Mouse (Mus musculus) kidney, adult 2 months (tissue): Measurements from ENCODE around the gene Daxx. TPM values are rescaled to one million over a fixed set of nuclear protein-coding genes. Genes with fewer than 3 reads are reported as not detected.

ENCODE experiments used
- DNase-seq: peaks from one replicate; pipeline ENCODE4 v3.0.0; 2021
- H3K27ac ChIP-seq: fragments of 200-500 bp; 2 replicates; pipeline ENCODE4 v1.5.1; 2012; ENCODE audit warnings: low read depth, low read length, control low read depth, inconsistent platforms; ENCODE audit not compliant: insufficient read depth
- H3K27me3 ChIP-seq: fragments of 200-500 bp; replicated peaks from 2 replicates; pipeline ENCODE4 v1.6.1; 2012; ENCODE audit warnings: mild to moderate bottlenecking, moderate library complexity, low read length, inconsistent platforms; ENCODE audit not compliant: control insufficient read depth, insufficient read depth
- H3K36me3 ChIP-seq: fragments of 200-500 bp; 2 replicates; pipeline ENCODE4 v1.6.1; 2012; ENCODE audit warnings: mild to moderate bottlenecking, moderate library complexity, low read length, inconsistent platforms; ENCODE audit not compliant: control insufficient read depth, insufficient read depth
- H3K4me1 ChIP-seq: fragments of 200-500 bp; 2 replicates; pipeline ENCODE4 v1.6.1; 2011; ENCODE audit warnings: low read length; ENCODE audit not compliant: control insufficient read depth, insufficient read depth
- H3K4me3 ChIP-seq: fragments of 200-500 bp; 2 replicates; pipeline ENCODE4 v1.5.1; 2011; ENCODE audit warnings: mild to moderate bottlenecking, low read depth, low read length, control low read depth; ENCODE audit not compliant: insufficient read depth
- CTCF ChIP-seq: fragments of 200-500 bp; conservative IDR thresholded peaks from 2 replicates; pipeline ENCODE4 v1.5.1; 2011; ENCODE audit warnings: low read depth, mild to moderate bottlenecking, control low read depth, low read length, moderate library complexity, mixed read lengths; ENCODE audit not compliant: insufficient read depth, insufficient read length
- POLR2A ChIP-seq: fragments of 200-500 bp; IDR thresholded peaks from one replicate; pipeline ENCODE4 v1.6.1; 2011; ENCODE audit warnings: low read depth, low read length, control low read depth
- WGBS: fragments of 180-500 bp; shearing (Covaris S2); methylation state at CpG from one replicate; pipeline ENCODE4 v1.1.7; 2018; 5-methylcytosine and 5-hydroxymethylcytosine counted together
- polyA plus RNA-seq: library from polyadenylated mRNA; depleted of rRNA; stranded (reverse); fragments of >200 nt; gene quantifications from 2 replicates; pipeline ENCODE4 v1.2.3, GENCODE M21; 2012

The Daxx gene
- polyA plus RNA-seq, 1 experiment = 35.0 TPM

DNA sequence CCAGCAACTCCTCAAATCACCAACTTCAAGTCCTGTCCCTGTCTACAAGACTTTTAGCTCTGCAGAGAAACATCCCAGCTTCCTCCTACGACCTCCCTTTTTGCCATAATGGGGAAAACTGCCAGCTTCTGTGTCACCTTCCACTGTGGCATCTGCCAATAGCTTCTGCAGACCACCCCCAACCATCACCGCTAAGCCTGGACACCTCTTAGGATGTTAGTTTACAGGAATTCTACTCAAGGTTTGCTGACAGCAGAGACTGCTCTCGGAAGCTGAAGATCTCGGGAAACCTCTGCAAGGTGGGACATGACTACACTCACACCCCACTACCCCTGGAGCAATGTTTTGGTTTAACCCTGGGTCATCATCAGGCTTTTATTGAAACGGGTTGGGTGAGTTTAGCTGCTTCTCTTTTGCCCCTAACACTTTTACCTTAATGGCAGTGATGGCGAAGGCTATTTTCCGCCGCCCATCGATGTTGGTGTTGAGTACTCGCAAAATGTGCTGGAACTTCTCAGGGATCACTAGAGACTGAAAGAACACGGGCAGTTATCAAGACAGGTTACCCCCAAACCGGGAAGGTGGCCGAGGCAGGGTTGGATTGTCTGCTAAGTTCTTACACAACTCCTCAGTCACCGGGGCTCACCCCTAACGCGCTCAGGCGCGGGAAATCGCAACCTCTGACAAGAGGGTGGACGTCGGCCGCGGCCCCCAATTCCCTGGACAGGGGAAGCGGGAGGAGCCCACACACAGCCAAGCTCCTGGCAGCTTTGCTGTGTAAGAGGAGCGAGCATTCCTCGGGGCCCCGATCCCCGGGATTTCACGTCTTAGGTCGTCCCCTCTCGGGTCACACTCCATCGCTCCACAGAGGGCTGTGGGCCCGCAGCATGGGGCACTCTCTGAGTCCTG is 45.7 kb downstream of the Daxx start:
- DNase-seq = no peak
- no peaks in the 10 kb centered on the region for H3K27me3 ChIP-seq
- no peak for TF ChIP-seq POLR2A
- no peak for TF ChIP-seq CTCF
- peaks cover 16% of the 10 kb centered on the region; the same call in 1 of the 2 replicates for H3K4me1 ChIP-seq
- peak overlapping the region; percentile 65 for H3K4me3 ChIP-seq
- 1% methylated on average over 33 of the region's 33 CpGs for WGBS
- H3K27ac ChIP-seq = peak overlapping the region; percentile 78
- no peaks in the 10 kb centered on the region; the same call in 1 of the 2 replicates for H3K36me3 ChIP-seq

DNA sequence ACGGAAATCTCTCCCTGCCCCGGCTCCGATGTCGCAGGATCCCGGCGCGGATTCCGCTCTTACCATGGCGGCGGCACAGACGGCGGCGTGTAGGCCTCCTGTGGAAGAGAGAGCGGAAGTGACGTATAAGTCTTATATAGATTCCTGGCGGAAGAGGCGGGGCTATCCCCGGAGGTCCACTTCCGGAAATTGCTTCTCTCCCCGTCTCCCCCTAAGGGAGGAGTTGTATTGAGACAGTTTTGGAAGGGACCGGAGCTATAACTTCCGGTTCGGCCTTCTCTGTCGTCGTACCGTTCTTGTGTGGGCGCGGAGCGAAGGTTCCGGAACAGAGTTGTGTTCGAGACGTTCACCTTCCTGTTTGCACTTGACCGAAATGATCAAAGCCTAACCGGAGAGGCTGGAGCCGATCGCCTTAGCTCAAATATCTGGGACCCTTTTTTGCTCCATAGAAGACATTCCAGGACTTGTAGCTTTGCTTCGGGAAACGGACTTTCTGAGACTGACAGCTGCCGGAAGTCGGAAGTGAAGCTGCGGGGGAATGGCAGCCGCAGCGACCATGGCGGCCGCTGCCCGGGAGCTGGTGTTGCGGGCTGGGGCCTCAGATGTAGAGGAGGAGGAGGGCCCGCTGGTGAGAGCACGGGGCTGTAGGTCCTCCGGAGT is 46.5 kb downstream of the Daxx start, which contains the start of the genes Vps52 and Rps18:
Gene Vps52, plus strand, starts transcription at position 258 of the 660 bp plus-strand sequence.
Gene Rps18, minus strand, starts transcription at position 447 of the 660 bp plus-strand sequence.
- TF ChIP-seq CTCF (no peak), POLR2A (peak; percentile 81)
- Histone ChIP-seq H3K4me1 (peaks cover 16% of the 10 kb centered on the region; the same call in 1 of the 2 replicates), H3K36me3 (no peaks in the 10 kb centered on the region; the same call in none of the 2 replicates), H3K27me3 (no peaks in the 10 kb centered on the region), H3K4me3 (peak within 1 kb of the TSS; percentile 95), H3K27ac (peak within 1 kb of the TSS; percentile 98)
- DNase-seq = peak; percentile 99
- WGBS = under 1% methylated on average over 50 of the region's 50 CpGs

DNA sequence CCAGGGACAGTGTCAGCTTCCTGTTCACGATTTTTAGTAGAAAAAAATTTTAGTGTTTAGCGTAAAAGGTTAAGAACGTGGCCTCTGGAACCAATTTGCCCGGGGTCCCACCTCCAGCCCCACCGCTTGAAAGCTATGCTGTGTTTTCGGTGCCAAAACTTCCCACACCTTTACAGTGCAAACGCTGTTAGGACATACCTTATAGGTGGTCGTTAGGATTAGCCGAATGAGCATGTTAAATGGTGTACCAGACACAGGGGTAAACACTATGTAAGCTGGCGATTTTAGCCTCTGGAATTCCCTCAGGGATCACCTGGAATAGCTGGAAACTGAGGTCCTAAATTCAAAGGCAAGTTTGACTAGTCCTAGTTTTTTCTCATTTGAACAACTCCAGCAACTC is 47.1 kb downstream of the Daxx start:
- Histone ChIP-seq H3K27ac (peak overlapping the region; percentile 98; the same call in 1 of the 2 replicates), H3K4me3 (peak overlapping the region; percentile 95), H3K36me3 (no peaks in the 10 kb centered on the region; the same call in none of the 2 replicates), H3K27me3 (no peaks in the 10 kb centered on the region), H3K4me1 (peaks cover 16% of the 10 kb centered on the region; the same call in 1 of the 2 replicates)
- no peak for DNase-seq
- no peak for TF ChIP-seq CTCF
- TF ChIP-seq POLR2A = no peak
- WGBS = 5% methylated on average over 10 of the region's 10 CpGs

DNA sequence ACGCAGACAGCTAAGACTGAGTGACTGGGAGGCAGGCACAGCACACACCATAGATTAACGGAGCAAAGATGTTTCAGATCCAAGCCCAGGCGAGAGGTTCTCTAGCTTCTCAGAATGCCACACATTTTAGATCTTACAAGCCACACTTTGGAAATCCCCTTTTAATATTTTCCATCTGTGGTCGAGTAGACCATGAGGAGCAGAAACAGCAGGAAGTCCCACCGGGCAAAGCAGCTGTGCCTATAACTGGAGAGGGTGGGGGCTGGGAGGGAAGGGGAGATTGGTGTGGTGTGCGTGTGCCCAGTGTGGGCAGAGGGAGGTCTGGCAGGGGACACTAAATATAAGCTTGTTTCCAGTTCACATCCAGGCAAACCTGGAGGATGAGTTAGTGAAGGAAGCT is 48.3 kb downstream of the Daxx start:
- WGBS = 88% methylated on average over 6 of the region's 6 CpGs
- no peak for TF ChIP-seq POLR2A
- no peak for TF ChIP-seq CTCF
- Histone ChIP-seq H3K4me3 (no peak overlapping the region), H3K36me3 (no peaks in the 10 kb centered on the region; the same call in none of the 2 replicates), H3K27me3 (no peaks in the 10 kb centered on the region), H3K4me1 (peaks cover 16% of the 10 kb centered on the region; the same call in 1 of the 2 replicates), H3K27ac (no peak overlapping the region)
- DNase-seq = no peak

DNA sequence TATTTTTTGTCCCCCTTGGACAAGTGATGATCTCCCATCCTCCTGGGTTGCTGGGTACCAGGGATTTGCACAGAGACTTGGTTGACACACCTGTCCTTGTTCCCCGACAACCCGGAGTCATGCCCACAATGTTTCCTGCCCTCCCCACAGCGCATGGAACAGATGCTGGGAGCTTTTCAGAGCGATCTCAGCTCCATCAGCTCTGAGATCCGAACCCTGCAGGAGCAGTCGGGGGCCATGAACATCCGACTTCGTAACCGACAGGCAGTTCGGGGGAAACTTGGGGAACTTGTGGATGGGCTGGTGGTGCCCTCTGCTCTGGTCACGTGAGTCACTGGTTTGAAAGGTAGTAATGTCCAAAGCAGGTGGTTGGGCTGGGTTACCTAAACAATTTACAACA is 49.2 kb downstream of the Daxx start:
- Histone ChIP-seq H3K4me3 (no peak overlapping the region), H3K27me3 (no peaks in the 10 kb centered on the region), H3K27ac (no peak overlapping the region), H3K36me3 (no peaks in the 10 kb centered on the region; the same call in none of the 2 replicates), H3K4me1 (peaks cover 11% of the 10 kb centered on the region; the same call in 1 of the 2 replicates)
- TF ChIP-seq POLR2A = no peak
- no peak for TF ChIP-seq CTCF
- DNase-seq = no peak
- WGBS = 94% methylated on average over 11 of the region's 11 CpGs

DNA sequence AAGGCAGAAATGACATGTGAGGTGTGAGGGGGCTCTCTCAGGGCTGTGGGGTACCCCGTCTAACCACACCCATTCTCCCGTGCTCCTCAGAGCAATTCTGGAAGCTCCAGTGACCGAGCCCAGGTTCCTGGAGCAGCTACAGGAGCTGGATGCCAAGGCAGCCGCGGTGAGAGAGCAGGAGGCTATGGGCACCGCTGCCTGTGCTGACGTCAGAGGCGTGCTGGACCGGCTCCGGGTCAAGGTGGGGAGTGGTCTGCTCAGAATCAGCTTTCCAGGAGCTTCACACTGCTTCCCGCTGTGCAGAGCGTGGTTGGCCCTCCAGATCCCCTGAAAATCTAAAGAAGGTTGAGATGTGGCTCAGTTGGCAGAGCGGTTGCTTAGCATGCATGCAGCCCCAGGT is 49.9 kb downstream of the Daxx start:
- WGBS = 96% methylated on average over 13 of the region's 13 CpGs
- Histone ChIP-seq H3K36me3 (no peaks in the 10 kb centered on the region; the same call in none of the 2 replicates), H3K4me3 (no peak overlapping the region), H3K27ac (no peak overlapping the region), H3K4me1 (peaks cover 10% of the 10 kb centered on the region; the same call in 1 of the 2 replicates), H3K27me3 (no peaks in the 10 kb centered on the region)
- TF ChIP-seq CTCF = no peak
- no peak for TF ChIP-seq POLR2A
- no peak for DNase-seq

DNA sequence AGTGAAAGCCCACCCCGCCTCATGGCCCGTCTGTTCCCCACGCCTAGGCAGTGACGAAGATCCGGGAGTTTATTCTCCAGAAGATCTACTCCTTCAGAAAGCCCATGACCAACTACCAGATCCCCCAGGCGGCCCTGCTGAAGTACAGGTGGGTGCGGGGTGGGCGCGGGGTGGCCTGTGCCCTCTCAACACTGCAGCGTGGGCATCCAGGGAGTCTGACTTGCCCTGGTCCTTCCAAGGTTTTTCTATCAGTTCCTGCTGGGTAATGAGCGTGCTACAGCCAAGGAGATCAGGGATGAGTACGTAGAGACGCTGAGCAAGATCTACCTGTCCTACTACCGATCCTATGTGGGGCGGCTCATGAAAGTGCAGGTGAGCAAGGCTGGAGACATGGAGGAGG is 50.7 kb downstream of the Daxx start:
- H3K36me3 ChIP-seq = no peaks in the 10 kb centered on the region; the same call in none of the 2 replicates

More for the DNA sequence above, 50.7 kb downstream of the Daxx start:
- Histone ChIP-seq H3K27me3 (no peaks in the 10 kb centered on the region), H3K4me1 (peaks cover 4% of the 10 kb centered on the region; the same call in 1 of the 2 replicates), H3K4me3 (no peak overlapping the region), H3K27ac (no peak overlapping the region)
- TF ChIP-seq POLR2A = no peak
- no peak for TF ChIP-seq CTCF
- 94% methylated on average over 15 of the region's 15 CpGs for WGBS
- no peak for DNase-seq
